Mouse (Mus musculus): ENCODE results near the gene Iqcd. TPM values are rescaled to one million over a fixed set of nuclear protein-coding genes. Genes with fewer than 3 reads are reported as not detected.

Iqcd gene
- polyA plus RNA-seq, 1 experiment from 2014 or later: 2.6 TPM

- Histone ChIP-seq H3K27me3 (peaks cover 34% of the 10 kb centered on the region), H3K36me3 (no peaks in the 10 kb centered on the region), H3K4me3 (no peak overlapping the region), H3K4me2 (no peak overlapping the region), H3K9me3 (no peaks in the 10 kb centered on the region), H3K27ac (no peak overlapping the region), H3K4me1 (replicated peaks) (peaks cover 8% of the 10 kb centered on the region), H3K9ac (no peak overlapping the region)
- no peak for ATAC-seq (ENCODE audit: low FRiP score)
- 90% methylated on average over 3 of the region's 3 CpGs for WGBS
Measured at GRCm38 (mm10) chr5:120644227-120644626, 55.4 kb downstream of the Iqcd start.

GRCm38 (mm10) chr5:120645851-120646250, 57.0 kb downstream of the Iqcd start:
- H3K4me2 ChIP-seq: no peak overlapping the region
- no peaks in the 10 kb centered on the region for H3K36me3 ChIP-seq
- H3K27me3 ChIP-seq: peaks cover 50% of the 10 kb centered on the region
- H3K9ac ChIP-seq: no peak overlapping the region
- 60% methylated on average over 6 of the region's 6 CpGs for WGBS
- ATAC-seq (ENCODE audit: low FRiP score): no peak
- H3K4me1 ChIP-seq (replicated peaks): peaks cover 11% of the 10 kb centered on the region
- H3K27ac ChIP-seq: no peak overlapping the region
- no peak overlapping the region for H3K4me3 ChIP-seq
- no peaks in the 10 kb centered on the region for H3K9me3 ChIP-seq

GRCm38 (mm10) chr5:120647361-120647760, 58.5 kb downstream of the Iqcd start:
- ATAC-seq (ENCODE audit: low FRiP score): no peak
- Histone ChIP-seq H3K27me3 (peaks cover 64% of the 10 kb centered on the region), H3K4me2 (no peak overlapping the region), H3K36me3 (no peaks in the 10 kb centered on the region), H3K9ac (no peak overlapping the region), H3K4me3 (no peak overlapping the region), H3K9me3 (no peaks in the 10 kb centered on the region), H3K4me1 (replicated peaks) (peaks cover 11% of the 10 kb centered on the region), H3K27ac (no peak overlapping the region)
- 86% methylated on average over 3 of the region's 4 CpGs for WGBS

- Histone ChIP-seq H3K4me3 (no peak overlapping the region), H3K9me3 (no peaks in the 10 kb centered on the region), H3K4me1 (replicated peaks) (peaks cover 11% of the 10 kb centered on the region), H3K4me2 (no peak overlapping the region), H3K27me3 (peaks cover 70% of the 10 kb centered on the region), H3K9ac (no peak overlapping the region), H3K36me3 (no peaks in the 10 kb centered on the region), H3K27ac (no peak overlapping the region)
- 46% methylated on average over 12 of the region's 12 CpGs for WGBS
- no peak for ATAC-seq (ENCODE audit: low FRiP score)
Measured at GRCm38 (mm10) chr5:120647814-120648491, 59.1 kb downstream of the Iqcd start.

- 3% methylated on average over 40 of the region's 53 CpGs for WGBS
- no peaks in the 10 kb centered on the region for H3K9me3 ChIP-seq
- peak within 1 kb of the TSS; percentile 37 for H3K4me2 ChIP-seq
- no peaks in the 10 kb centered on the region for H3K36me3 ChIP-seq
- H3K27ac ChIP-seq: no peak within 1 kb of the TSS
- peaks cover 11% of the 10 kb centered on the region for H3K4me1 ChIP-seq (replicated peaks)
- H3K27me3 ChIP-seq: peaks cover 70% of the 10 kb centered on the region
- peak within 1 kb of the TSS; percentile 23 for H3K4me3 ChIP-seq
- H3K9ac ChIP-seq: no peak within 1 kb of the TSS
- peak; percentile 57; the same call in 1 of the 2 replicates for ATAC-seq (ENCODE audit: low FRiP score)
Measured at GRCm38 (mm10) chr5:120648569-120649373, 60.0 kb downstream of the Iqcd start, which contains the start of gene Rasal1. Gene Rasal1, plus strand, starts transcription at chr5:120648812.

GRCm38 (mm10) chr5:120649374-120649933, 60.6 kb downstream of the Iqcd start:
- WGBS: 2% methylated on average over 21 of the region's 21 CpGs
- H3K9me3 ChIP-seq: no peaks in the 10 kb centered on the region
- peaks cover 70% of the 10 kb centered on the region for H3K27me3 ChIP-seq
- H3K4me3 ChIP-seq: peak overlapping the region; percentile 23
- peaks cover 11% of the 10 kb centered on the region for H3K4me1 ChIP-seq (replicated peaks)
- H3K36me3 ChIP-seq: no peaks in the 10 kb centered on the region
- no peak overlapping the region for H3K27ac ChIP-seq
- peak overlapping the region; percentile 37 for H3K4me2 ChIP-seq
- no peak overlapping the region for H3K9ac ChIP-seq
- ATAC-seq (ENCODE audit: low FRiP score): peak; percentile 24

GRCm38 (mm10) chr5:120649938-120650337, 61.1 kb downstream of the Iqcd start:
- Histone ChIP-seq H3K9me3 (no peaks in the 10 kb centered on the region), H3K27me3 (peaks cover 70% of the 10 kb centered on the region), H3K27ac (no peak overlapping the region), H3K9ac (no peak overlapping the region), H3K36me3 (no peaks in the 10 kb centered on the region), H3K4me2 (no peak overlapping the region), H3K4me1 (replicated peaks) (peaks cover 11% of the 10 kb centered on the region), H3K4me3 (no peak overlapping the region)
- WGBS: 28% methylated on average over 13 of the region's 13 CpGs
- no peak for ATAC-seq (ENCODE audit: low FRiP score)

- H3K27me3 ChIP-seq: peaks cover 66% of the 10 kb centered on the region
- H3K9ac ChIP-seq: no peak overlapping the region; the same call in 1 of the 2 replicates
- no peaks in the 10 kb centered on the region for H3K36me3 ChIP-seq
- H3K27ac ChIP-seq: no peak overlapping the region
- H3K4me1 ChIP-seq (replicated peaks): peaks cover 11% of the 10 kb centered on the region
- no peak overlapping the region for H3K4me3 ChIP-seq
- no peaks in the 10 kb centered on the region for H3K9me3 ChIP-seq
- no peak overlapping the region for H3K4me2 ChIP-seq
- no peak for ATAC-seq (ENCODE audit: low FRiP score)
- 68% methylated on average over 5 of the region's 5 CpGs for WGBS
Measured at GRCm38 (mm10) chr5:120651230-120651629, 62.4 kb downstream of the Iqcd start.

- Histone ChIP-seq H3K36me3 (no peaks in the 10 kb centered on the region), H3K4me1 (replicated peaks) (peaks cover 11% of the 10 kb centered on the region), H3K4me2 (no peak overlapping the region), H3K27me3 (peaks cover 52% of the 10 kb centered on the region), H3K27ac (no peak overlapping the region), H3K9ac (no peak overlapping the region), H3K4me3 (no peak overlapping the region), H3K9me3 (no peaks in the 10 kb centered on the region)
- no peak for ATAC-seq (ENCODE audit: low FRiP score)
- 82% methylated on average over 28 of the region's 28 CpGs for WGBS
Measured at GRCm38 (mm10) chr5:120652915-120653701, 64.3 kb downstream of the Iqcd start.

- no peak overlapping the region for H3K4me3 ChIP-seq
- no peaks in the 10 kb centered on the region for H3K36me3 ChIP-seq
- no peak overlapping the region for H3K9ac ChIP-seq
- WGBS: 88% methylated on average over 2 of the region's 2 CpGs
- H3K9me3 ChIP-seq: no peaks in the 10 kb centered on the region
- H3K4me1 ChIP-seq (replicated peaks): peaks cover 7% of the 10 kb centered on the region
- H3K27me3 ChIP-seq: peaks cover 48% of the 10 kb centered on the region
- ATAC-seq (ENCODE audit: low FRiP score): no peak
- H3K4me2 ChIP-seq: no peak overlapping the region
- no peak overlapping the region for H3K27ac ChIP-seq
Measured at GRCm38 (mm10) chr5:120653873-120654272, 65.1 kb downstream of the Iqcd start.

GRCm38 (mm10) chr5:120656281-120656751, 67.5 kb downstream of the Iqcd start:
- Histone ChIP-seq H3K27me3 (peaks cover 23% of the 10 kb centered on the region), H3K27ac (no peak overlapping the region), H3K4me3 (no peak overlapping the region), H3K9ac (no peak overlapping the region), H3K9me3 (no peaks in the 10 kb centered on the region), H3K36me3 (no peaks in the 10 kb centered on the region), H3K4me2 (no peak overlapping the region), H3K4me1 (replicated peaks) (no peaks in the 10 kb centered on the region)
- no peak for ATAC-seq (ENCODE audit: low FRiP score)
- 88% methylated on average over 12 of the region's 12 CpGs for WGBS
